21 mouse cellular contexts compared by ENCODE assay signal in genomic region chr6:143916152-143916735, GRCm38 (mm10).
DNase-seq lines count a peak whose midpoint lies in the region; TF ChIP-seq lines count a peak whose summit lies in the region.
"Had no signal": no experiment of that assay in that cellular context is flagged by ENCODE, and none has a peak within 500 bp of the region (broad histone marks: within the 10 kb centered on the region; RNA-seq: fewer than 3 reads in every experiment).

No protein-coding gene starts in this region.

- peak; percentile 23 for DNase-seq in embryo, embryonic 10.5 days (ENCODE audit: low spot score)
- DNase-seq in embryo, embryonic 11 days, result no peak
- DNase-seq in lung, postnatal 10 days, result peak; percentile 27
- DNase-seq in lung, postnatal 25 days (ENCODE audit: low spot score), result no peak
- DNase-seq in NIH3T3 (ENCODE audit: low read depth), result peak; percentile 94
- no peak for DNase-seq in gastrocnemius, postnatal 10 days
- DNase-seq in adrenal gland, adult 8-10 months, result no peak
- DNase-seq: adrenal gland, postnatal 36 days; cerebellum, adult 8-10 months; forebrain, postnatal 0 days; gastrocnemius, adult 2 months; heart, postnatal 36 days; kidney, postnatal 10 days; right cerebral cortex, postnatal 25 days had no signal

- peak overlapping the region; percentile 79 for H3K4me2 ChIP-seq in myocyte (ENCODE audit: low read depth)
- H3K4me2 ChIP-seq: hindbrain, embryonic 14.5 days; limb, embryonic 15.5 days; midbrain, embryonic 11.5 days; neural tube, embryonic 12.5 days; stomach, embryonic 15.5 days had no signal

- no peak for TF ChIP-seq POLR2A in myocyte (IDR thresholded peaks at IDR 0.05; ENCODE audit: insufficient read length, low read depth)

- no peak overlapping the region for H3K4me3 ChIP-seq in myocyte
- H3K4me3 ChIP-seq: forebrain, embryonic 10.5 days; gastrocnemius, adult 2 months; limb, embryonic 15.5 days; neural tube, embryonic 12.5 days; stomach, embryonic 15.5 days had no signal

- no peak overlapping the region for H3ac ChIP-seq in myocyte (ENCODE audit: control insufficient read depth, insufficient read length)

- no peaks in the 10 kb centered on the region for H3K27me3 ChIP-seq in myocyte (ENCODE audit: control insufficient read depth, insufficient read depth, insufficient read length)
- H3K27me3 ChIP-seq: limb, embryonic 15.5 days; neural tube, embryonic 12.5 days; stomach, embryonic 15.5 days had no signal

- H3K79me2 ChIP-seq in myocyte (ENCODE audit: control insufficient read depth, insufficient read depth), result no peaks in the 10 kb centered on the region

- no peaks in the 10 kb centered on the region for H3K36me3 ChIP-seq in myocyte (ENCODE audit: control insufficient read depth, insufficient read depth)
- H3K36me3 ChIP-seq: limb, embryonic 15.5 days; neural tube, embryonic 12.5 days; stomach, embryonic 15.5 days had no signal

TF ChIP-seq in myocyte, 11 proteins besides CTCF, POLR2A, EP300 and RAD21:
- TF ChIP-seq MYOD1 (IDR thresholded peaks at IDR 0.05; ENCODE audit: control insufficient read depth in 1 of 3, insufficient read length in 2 of 3, low read depth in 2 of 3) (peak in 1 of 3 experiments; percentile 10), CEBPB (IDR thresholded peaks at IDR 0.05; ENCODE audit: insufficient read depth, poor library complexity, severe bottlenecking) (no peak), USF1 (IDR thresholded peaks at IDR 0.05; ENCODE audit: low read depth) (peak; percentile 23), MYOG (IDR thresholded peaks at IDR 0.05; ENCODE audit: control insufficient read depth in 1 of 3, insufficient read depth in 1 of 3, insufficient read length in 2 of 3, low read depth in 2 of 3) (peak in 1 of 3 experiments; percentile 5), TCF3 (IDR thresholded peaks at IDR 0.05; ENCODE audit: insufficient read length, low read depth) (no peak)

Comparison
In these comparisons a context has a peak if more than half of its experiments do, and no peak if none do; other contexts are left out.
1. DNase-seq: peak in embryo, embryonic 10.5 days (single experiment), lung, postnatal 10 days (single experiment) and NIH3T3 (single experiment); none in embryo, embryonic 11 days (single experiment), lung, postnatal 25 days (single experiment), gastrocnemius, postnatal 10 days (single experiment) and adrenal gland, adult 8-10 months (single experiment).